Mouse (Mus musculus) forebrain, embryonic 15.5 days (tissue): ENCODE data around the gene Bcl6b. TPM values are rescaled to one million over a fixed set of nuclear protein-coding genes. Genes with fewer than 3 reads are reported as not detected.
A peak's percentile ranks its signal among the peaks of the same experiment; 100 is the strongest.

ENCODE experiments used
- ATAC-seq: fragments of 200-750 bp; cut with Nextera tagmentation; replicated peaks from 2 replicates; pipeline ENCODE4 v1.8.0; 2017; ENCODE audit warnings: mild to moderate bottlenecking, moderate TSS enrichment, moderate library complexity
- H3K27ac ChIP-seq: fragments of 300-500 bp; sonication (generic); replicated peaks from 2 replicates; pipeline ENCODE4 v1.5.1; 2015; ENCODE audit warnings: mild to moderate bottlenecking, inconsistent platforms
- H3K27me3 ChIP-seq: fragments of 300-500 bp; sonication (generic); 2 replicates; pipeline ENCODE4 v1.6.1; 2015; ENCODE audit warnings: inconsistent platforms
- H3K36me3 ChIP-seq: fragments of 300-500 bp; sonication (generic); 2 replicates; pipeline ENCODE4 v1.6.1; 2015; ENCODE audit warnings: mild to moderate bottlenecking, inconsistent platforms
- H3K4me1 ChIP-seq: fragments of 300-500 bp; sonication (generic); 2 replicates; pipeline ENCODE4 v1.6.1; 2015; ENCODE audit warnings: inconsistent platforms
- H3K4me2 ChIP-seq: fragments of 300-500 bp; sonication (generic); replicated peaks from 2 replicates; pipeline ENCODE4 v1.6.1; 2015; ENCODE audit warnings: mild to moderate bottlenecking, inconsistent platforms
- H3K4me3 ChIP-seq: fragments of 300-500 bp; sonication (generic); 2 replicates; pipeline ENCODE4 v1.5.1; 2015; ENCODE audit warnings: mild to moderate bottlenecking, inconsistent platforms
- H3K9ac ChIP-seq: fragments of 300-500 bp; sonication (generic); replicated peaks from 2 replicates; pipeline ENCODE4 v1.6.1; 2015; ENCODE audit warnings: mild to moderate bottlenecking, inconsistent platforms
- H3K9me3 ChIP-seq: fragments of 300-500 bp; sonication (generic); 2 replicates; pipeline ENCODE4 v1.6.1; 2016; ENCODE audit warnings: inconsistent platforms
- WGBS: fragments of 180-500 bp; shearing (Covaris S2); methylation state at CpG from one replicate; pipeline ENCODE4 v1.1.7; 2015; ENCODE audit warnings: mixed read lengths; 5-methylcytosine and 5-hydroxymethylcytosine counted together
- microRNA counts: library from miRNA; unstranded; fragments of <30 nt; microRNA quantifications from one replicate; lab custom pipeline; 2016
- microRNA-seq: library from miRNA; unstranded; fragments of <30 nt; microRNA quantifications from one replicate; pipeline ENCODE4, GENCODE M21; 2016
- polyA plus RNA-seq: library from polyadenylated mRNA; unstranded; fragments of >200 nt; fragmentation: Nextera tagmentation; extraction: Ambion mirVana; gene quantifications from 2 replicates; pipeline ENCODE4 v1.2.1, GENCODE M21; 2015

Gene Bcl6b
- polyA plus RNA-seq, 1 experiment from 2014 or later = 5.7 TPM

DNA sequence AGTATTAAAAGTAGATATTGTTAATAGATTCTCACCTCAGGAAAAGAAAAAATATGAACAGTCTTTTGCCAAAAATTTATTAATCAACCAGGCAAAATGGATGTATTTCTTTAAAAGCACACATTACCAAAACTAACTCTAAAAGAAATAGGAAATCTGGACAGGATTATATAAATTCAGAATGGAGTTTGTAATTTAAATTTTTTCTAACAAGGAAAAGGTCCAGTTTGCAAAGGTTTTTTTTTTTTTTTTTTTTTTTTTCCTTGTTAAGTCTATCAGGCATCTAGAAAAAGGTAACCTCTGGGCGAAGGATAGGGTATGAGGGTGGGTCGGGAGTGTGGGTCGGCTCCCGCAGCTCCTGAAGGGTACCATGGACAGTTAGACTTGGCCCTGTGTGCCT, 49.1 kb downstream of the Bcl6b start:
- no peak overlapping the region for H3K27ac ChIP-seq
- 98% methylated on average over 4 of the region's 4 CpGs for WGBS
- ATAC-seq = no peak
- H3K27me3 ChIP-seq = no peaks in the 10 kb centered on the region
- no peaks in the 10 kb centered on the region for H3K4me1 ChIP-seq
- no peak overlapping the region for H3K4me2 ChIP-seq
- no peaks in the 10 kb centered on the region for H3K9me3 ChIP-seq
- H3K9ac ChIP-seq = no peak overlapping the region
- H3K4me3 ChIP-seq = no peak overlapping the region
- no peaks in the 10 kb centered on the region for H3K36me3 ChIP-seq

DNA sequence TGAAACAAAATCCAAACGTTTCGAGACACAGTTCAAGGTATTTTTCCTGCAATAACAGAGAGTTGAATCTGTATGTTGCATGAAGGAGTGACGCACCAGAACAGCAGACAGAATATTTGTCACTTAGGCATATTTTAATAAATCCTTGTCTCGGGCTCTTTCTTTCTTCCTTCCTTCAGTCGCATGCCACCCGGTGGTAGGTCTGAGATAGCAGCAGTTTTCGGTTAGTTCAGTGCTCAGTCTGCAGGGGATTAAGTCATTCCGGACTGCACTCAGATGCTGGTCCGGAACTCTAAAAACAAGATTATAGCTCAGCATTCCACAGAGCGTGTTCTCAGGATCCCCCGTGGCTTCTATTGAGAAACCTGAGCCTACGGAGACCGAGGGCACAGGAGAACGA, 50.2 kb downstream of the Bcl6b start:
- Histone ChIP-seq H3K4me2 (no peak overlapping the region), H3K27me3 (no peaks in the 10 kb centered on the region), H3K9me3 (no peaks in the 10 kb centered on the region), H3K4me3 (no peak overlapping the region), H3K4me1 (no peaks in the 10 kb centered on the region), H3K9ac (no peak overlapping the region), H3K27ac (no peak overlapping the region), H3K36me3 (no peaks in the 10 kb centered on the region)
- ATAC-seq = no peak
- 31% methylated on average over 14 of the region's 14 CpGs for WGBS

DNA sequence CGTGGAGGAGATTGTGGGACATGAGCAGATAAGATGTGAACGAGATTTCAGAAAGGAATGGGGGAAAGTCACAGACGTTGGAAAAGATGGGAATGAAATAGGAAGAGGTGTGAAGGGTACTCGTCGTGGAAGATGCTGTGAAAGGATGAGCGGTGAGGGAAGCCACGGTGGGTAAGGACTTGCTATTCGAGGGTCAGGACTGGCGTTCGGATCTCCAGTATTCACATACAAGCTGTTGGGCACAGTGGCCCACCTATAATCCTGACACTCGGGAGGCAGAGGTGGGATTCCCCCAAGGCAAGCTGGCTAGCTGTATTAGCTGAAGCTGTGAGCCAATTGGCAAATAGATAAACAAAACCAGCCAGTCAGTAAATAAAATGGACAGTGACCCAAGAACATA, 50.8 kb downstream of the Bcl6b start:
- Histone ChIP-seq H3K27ac (no peak overlapping the region), H3K4me2 (no peak overlapping the region), H3K4me1 (no peaks in the 10 kb centered on the region), H3K9ac (no peak overlapping the region), H3K27me3 (no peaks in the 10 kb centered on the region), H3K9me3 (no peaks in the 10 kb centered on the region), H3K36me3 (no peaks in the 10 kb centered on the region), H3K4me3 (no peak overlapping the region)
- 77% methylated on average over 11 of the region's 11 CpGs for WGBS
- ATAC-seq = no peak

DNA sequence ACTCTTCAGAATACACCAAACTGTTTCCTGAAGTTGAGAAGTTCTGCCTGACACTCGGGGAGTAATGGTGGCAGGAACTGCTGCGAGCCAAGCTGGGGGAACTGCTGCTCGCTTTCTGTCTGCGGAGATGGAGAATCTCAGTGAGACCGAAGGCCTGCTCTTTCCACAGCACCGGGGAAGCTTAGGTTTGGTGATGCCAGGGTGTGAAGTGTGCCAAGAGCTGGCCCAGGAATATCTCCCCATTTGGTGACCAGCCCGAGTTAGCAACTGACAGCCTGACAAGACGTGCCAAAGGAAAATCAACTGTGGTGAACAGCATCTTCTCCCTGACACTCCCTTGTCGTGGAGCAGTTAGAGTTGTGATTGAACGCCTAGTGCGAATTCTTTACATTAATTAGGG, 51.3 kb downstream of the Bcl6b start:
- no peaks in the 10 kb centered on the region for H3K27me3 ChIP-seq
- no peak overlapping the region for H3K4me3 ChIP-seq
- H3K27ac ChIP-seq = no peak overlapping the region
- H3K9ac ChIP-seq = no peak overlapping the region
- H3K4me1 ChIP-seq = no peaks in the 10 kb centered on the region
- H3K4me2 ChIP-seq = no peak overlapping the region
- ATAC-seq = no peak
- 82% methylated on average over 11 of the region's 11 CpGs for WGBS
- H3K9me3 ChIP-seq = no peaks in the 10 kb centered on the region
- H3K36me3 ChIP-seq = no peaks in the 10 kb centered on the region

DNA sequence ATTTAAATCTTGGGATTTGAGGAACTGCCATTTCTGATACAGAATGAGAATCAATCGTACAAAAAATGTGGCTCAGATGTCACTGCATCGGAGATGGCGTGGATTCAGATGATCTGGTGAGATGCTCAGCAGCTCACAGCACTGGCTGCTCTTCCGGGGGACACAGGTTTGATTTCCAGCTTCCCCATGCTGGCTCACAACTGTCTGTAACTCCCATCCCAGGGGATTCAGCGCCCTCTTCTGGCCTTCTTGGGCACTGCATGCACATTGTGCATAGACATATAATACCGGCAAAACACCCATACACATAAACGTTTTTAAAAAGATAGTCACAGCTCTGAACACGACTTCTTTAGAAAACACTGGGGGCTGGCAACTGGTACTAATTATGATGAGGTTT, 52.0 kb downstream of the Bcl6b start:
- Histone ChIP-seq H3K36me3 (no peaks in the 10 kb centered on the region), H3K4me3 (no peak overlapping the region), H3K27ac (no peak overlapping the region), H3K9me3 (no peaks in the 10 kb centered on the region), H3K27me3 (no peaks in the 10 kb centered on the region), H3K4me2 (no peak overlapping the region), H3K9ac (no peak overlapping the region), H3K4me1 (no peaks in the 10 kb centered on the region)
- no peak for ATAC-seq
- 74% methylated on average over 8 of the region's 8 CpGs for WGBS

DNA sequence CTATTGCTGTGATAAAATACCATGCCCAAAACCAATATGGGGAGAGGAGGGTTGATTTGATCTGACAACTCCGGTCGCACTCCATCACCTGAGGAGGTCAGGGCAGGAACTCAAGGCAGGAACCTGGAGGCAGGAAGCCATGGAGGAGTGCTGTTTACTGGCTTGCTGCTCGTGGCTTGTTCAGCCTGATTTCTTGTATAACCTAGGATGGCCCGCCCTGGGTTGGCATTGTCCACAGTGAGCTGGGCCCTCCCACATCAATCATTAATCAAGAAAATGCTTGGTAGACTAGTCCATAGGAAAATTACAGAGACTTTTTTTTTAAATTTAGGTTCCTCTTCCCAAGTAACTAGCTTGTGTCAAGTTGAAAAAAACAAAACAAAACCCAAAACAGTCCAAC, 55.1 kb downstream of the Bcl6b start:
- Histone ChIP-seq H3K4me3 (no peak overlapping the region), H3K4me2 (no peak overlapping the region), H3K36me3 (no peaks in the 10 kb centered on the region), H3K27me3 (no peaks in the 10 kb centered on the region), H3K4me1 (no peaks in the 10 kb centered on the region), H3K9me3 (no peaks in the 10 kb centered on the region), H3K9ac (no peak overlapping the region), H3K27ac (no peak overlapping the region)
- WGBS = 87% methylated on average over 4 of the region's 4 CpGs
- ATAC-seq = no peak

MicroRNA genes within 50 kb of the gene (microRNA counts, 519-probe panel; counts per million panel counts)
- microRNA mmu-miR-195 (lab: Ali Mortazavi, UCI) (not detected), microRNA mmu-miR-497 (lab: Ali Mortazavi, UCI) (2,266 counts per million, percentile 41 among the panel's probes with 10 or more counts)

Small RNA genes within 50 kb of the gene (microRNA-seq; reads per million reads assigned to microRNA genes)
- gene Mir195a (537 reads per million, percentile 73 among the genes with 10 or more reads in this experiment), gene Mir497 (not detected), gene Mir497b (not detected)

Other genes starting within 250 kb of the Bcl6b start
- gene Ctdnep1, start 248.6 kb downstream of the Bcl6b start, polyA plus RNA-seq = 18.4 and 20.8 TPM in 2 replicates
- 170 and 171 TPM in 2 replicates for gene Elp5, start 247.3 kb downstream of the Bcl6b start, polyA plus RNA-seq
- gene Gabarap, start 238.7 kb downstream of the Bcl6b start, polyA plus RNA-seq = 610 and 626 TPM in 2 replicates
- gene Phf23, start 234.0 kb downstream of the Bcl6b start, polyA plus RNA-seq = 71.5 and 75.6 TPM in 2 replicates
- gene Dvl2, start 229.2 kb downstream of the Bcl6b start, polyA plus RNA-seq = 35.3 and 37.5 TPM in 2 replicates
- gene Acadvl, start 214.4 kb downstream of the Bcl6b start, polyA plus RNA-seq = 57.0 and 60.7 TPM in 2 replicates
- gene Dlg4, start 212.9 kb downstream of the Bcl6b start, polyA plus RNA-seq = 27.8 and 29.8 TPM in 2 replicates
- gene Asgr1, start 175.7 kb downstream of the Bcl6b start, polyA plus RNA-seq = 1.8 and 2.0 TPM in 2 replicates
- not detected in 2 replicates for gene Asgr2, start 137.2 kb downstream of the Bcl6b start, polyA plus RNA-seq
- 0.56 and 0.64 TPM in 2 replicates for gene Mgl2, start 99.5 kb downstream of the Bcl6b start, polyA plus RNA-seq
- 0.73 and 0.75 TPM in 2 replicates for gene Clec10a, start 73.6 kb downstream of the Bcl6b start, polyA plus RNA-seq
- gene Slc16a11, start 17.0 kb downstream of the Bcl6b start, polyA plus RNA-seq = 3.2 and 3.6 TPM in 2 replicates
- gene Slc16a13, start 8.7 kb downstream of the Bcl6b start, polyA plus RNA-seq = 14.9 and 17.7 TPM in 2 replicates
- gene 0610010K14Rik, start 8.1 kb upstream of the Bcl6b start, polyA plus RNA-seq = 191 and 199 TPM in 2 replicates
- gene Gm21988, start 10.0 kb upstream of the Bcl6b start, polyA plus RNA-seq = 12.9 and 13.0 TPM in 2 replicates
- 271 and 278 TPM in 2 replicates for gene Rnasek, start 10.0 kb upstream of the Bcl6b start, polyA plus RNA-seq
- 0.66 and 0.79 TPM in 2 replicates for gene Alox12, start 25.6 kb upstream of the Bcl6b start, polyA plus RNA-seq
- gene Alox12e, start 92.8 kb upstream of the Bcl6b start, polyA plus RNA-seq = not detected in 2 replicates
- not detected in 2 replicates for gene Alox15, start 122.2 kb upstream of the Bcl6b start, polyA plus RNA-seq
- gene Pelp1, start 180.2 kb upstream of the Bcl6b start, polyA plus RNA-seq = 33.4 and 37.2 TPM in 2 replicates
- 38.1 and 38.4 TPM in 2 replicates for gene Arrb2, start 202.8 kb upstream of the Bcl6b start, polyA plus RNA-seq
- gene Med11, start 222.1 kb upstream of the Bcl6b start, polyA plus RNA-seq = 40.2 and 45.0 TPM in 2 replicates
- gene Zmynd15, start 229.6 kb upstream of the Bcl6b start, polyA plus RNA-seq = 0.52 and 0.56 TPM in 2 replicates
- gene Cxcl16, start 230.2 kb upstream of the Bcl6b start, polyA plus RNA-seq = 1.4 and 1.9 TPM in 2 replicates